Mouse (Mus musculus) midbrain, embryonic 11.5 days (tissue): ENCODE measurements around the gene Skap1. TPM values are rescaled to one million over a fixed set of nuclear protein-coding genes. Genes with fewer than 3 reads are reported as not detected.

Experiments used
- ATAC-seq: fragments of 200-750 bp; cut with Nextera tagmentation; 2 replicates; pipeline ENCODE4 v1.8.0; 2017; ENCODE audit warnings: moderate TSS enrichment, moderate library complexity; ENCODE audit not compliant: low FRiP score
- DNase-seq: peaks from one replicate; pipeline ENCODE4 v3.0.0; 2015; ENCODE audit warnings: low spot score; ENCODE audit errors: missing footprints
- H3K27ac ChIP-seq: fragments of 300-500 bp; sonication (generic); 2 replicates; pipeline ENCODE4 v1.5.1; 2014; ENCODE audit warnings: low read depth, low read length
- H3K27me3 ChIP-seq: fragments of 300-500 bp; sonication (generic); 2 replicates; pipeline ENCODE4 v1.6.1; 2014; ENCODE audit warnings: mild to moderate bottlenecking, low read length, moderate library complexity, mixed read lengths; ENCODE audit not compliant: control insufficient read depth, insufficient read depth
- H3K36me3 ChIP-seq: fragments of 300-500 bp; sonication (generic); 2 replicates; pipeline ENCODE4 v1.6.1; 2014; ENCODE audit warnings: mild to moderate bottlenecking, low read length, moderate library complexity, mixed read lengths; ENCODE audit not compliant: control insufficient read depth, insufficient read depth
- H3K4me1 ChIP-seq: fragments of 300-500 bp; sonication (generic); 2 replicates; pipeline ENCODE4 v1.6.1; 2014; ENCODE audit warnings: low read length; ENCODE audit not compliant: control insufficient read depth, insufficient read depth
- H3K4me2 ChIP-seq: fragments of 300-500 bp; sonication (generic); 2 replicates; pipeline ENCODE4 v1.6.1; 2014; ENCODE audit warnings: mild to moderate bottlenecking, moderate library complexity
- H3K4me3 ChIP-seq: fragments of 300-500 bp; sonication (generic); 2 replicates; pipeline ENCODE4 v1.5.1; 2014; ENCODE audit warnings: low read depth, low read length
- H3K9ac ChIP-seq: fragments of 300-500 bp; sonication (generic); 2 replicates; pipeline ENCODE4 v1.6.1; 2014; ENCODE audit warnings: low read length
- H3K9me3 ChIP-seq: fragments of 300-500 bp; sonication (generic); 2 replicates; pipeline ENCODE4 v1.6.1; 2016; ENCODE audit warnings: low read length; ENCODE audit not compliant: control insufficient read depth
- WGBS: fragments of 180-500 bp; shearing (Covaris S2); extraction: QIAGEN DNeasy Blood & Tissue Kit; methylation state at CpG from one replicate; pipeline ENCODE4 v1.1.7; 2014; 5-methylcytosine and 5-hydroxymethylcytosine counted together
- polyA plus RNA-seq: library from polyadenylated mRNA; unstranded; fragments of >200 nt; fragmentation: Nextera tagmentation; extraction: Ambion mirVana; gene quantifications from 2 replicates; pipeline ENCODE4 v1.2.1, GENCODE M21; 2014

Gene Skap1
- polyA plus RNA-seq, 1 experiment from 2014 or later = 1.3 TPM

DNA sequence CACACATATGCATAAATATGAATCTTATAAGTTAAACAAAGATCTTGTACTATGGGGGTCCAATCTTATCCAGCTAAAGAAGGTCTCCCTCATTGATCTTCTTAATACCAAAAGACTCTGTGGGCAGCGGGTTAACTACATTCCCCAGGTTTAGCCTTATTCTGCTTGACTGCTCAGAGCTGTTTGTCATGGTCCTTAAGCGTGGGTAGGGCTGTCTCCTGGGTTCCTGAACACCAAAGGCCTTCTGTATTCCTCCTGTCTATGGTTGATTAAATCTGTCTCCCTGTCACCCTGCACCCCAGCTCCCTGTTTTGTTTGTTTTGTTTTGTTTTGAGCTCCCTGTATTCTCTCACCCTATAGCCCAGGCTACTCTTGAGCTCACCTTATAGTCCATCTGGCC lies 264.2 kb downstream of the Skap1 start:
- H3K27me3 ChIP-seq = no peaks in the 10 kb centered on the region
- H3K9ac ChIP-seq = no peak overlapping the region
- DNase-seq (no peak), ATAC-seq (no peak)
- no peak overlapping the region for H3K27ac ChIP-seq
- no peaks in the 10 kb centered on the region for H3K36me3 ChIP-seq
- WGBS = 26% methylated on average over 2 of the region's 2 CpGs
- H3K9me3 ChIP-seq = no peaks in the 10 kb centered on the region
- no peak overlapping the region for H3K4me3 ChIP-seq
- no peak overlapping the region for H3K4me2 ChIP-seq
- peaks cover 28% of the 10 kb centered on the region for H3K4me1 ChIP-seq

DNA sequence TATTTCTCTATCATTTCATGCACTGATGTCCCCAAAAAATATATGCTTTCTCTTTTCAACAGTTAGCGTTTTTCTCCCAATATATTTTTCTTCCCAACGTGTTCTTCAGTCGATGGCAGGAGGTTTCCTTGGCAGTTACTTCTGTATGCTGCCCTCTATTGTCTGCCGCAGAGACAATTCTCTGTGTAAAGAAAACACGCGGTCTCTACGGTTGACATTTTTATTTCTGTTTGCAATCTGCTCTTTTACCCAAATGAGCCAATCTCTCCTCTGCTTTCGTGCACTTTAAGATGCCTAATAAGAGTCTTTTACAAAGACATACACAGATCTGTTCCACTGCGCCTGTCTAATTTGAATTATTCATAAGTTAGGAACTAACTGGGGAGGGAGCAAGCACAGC lies 265.1 kb downstream of the Skap1 start:
- H3K9me3 ChIP-seq = no peaks in the 10 kb centered on the region
- H3K4me1 ChIP-seq = peaks cover 29% of the 10 kb centered on the region
- no peak for ATAC-seq
- no peak for DNase-seq
- H3K36me3 ChIP-seq = no peaks in the 10 kb centered on the region
- no peaks in the 10 kb centered on the region for H3K27me3 ChIP-seq
- no peak overlapping the region for H3K4me3 ChIP-seq
- H3K9ac ChIP-seq = no peak overlapping the region
- WGBS = 35% methylated on average over 9 of the region's 9 CpGs
- H3K27ac ChIP-seq = peak overlapping the region; percentile 48; the same call in 1 of the 2 replicates
- peak overlapping the region; percentile 19; the same call in 1 of the 2 replicates for H3K4me2 ChIP-seq

DNA sequence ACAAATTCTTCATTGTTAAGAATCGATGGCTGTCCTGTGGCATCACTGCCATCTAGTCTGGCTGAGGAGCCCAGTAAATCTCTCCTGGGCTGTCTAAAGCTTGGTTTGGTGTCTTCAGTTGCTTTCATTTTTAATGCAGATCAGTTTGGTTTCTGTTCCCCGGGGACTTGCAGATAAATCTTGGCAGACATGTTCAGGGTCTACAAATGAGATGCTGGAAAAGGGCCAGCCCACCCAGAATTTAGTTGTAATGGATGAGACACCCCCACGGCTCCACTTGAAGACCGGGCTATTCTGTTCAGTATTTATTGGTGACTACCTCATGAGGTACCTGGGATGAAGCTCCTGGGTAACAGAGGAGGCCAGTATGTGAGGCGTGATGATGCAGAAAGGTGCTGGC lies 265.9 kb downstream of the Skap1 start:
- Histone ChIP-seq H3K4me3 (no peak overlapping the region), H3K4me2 (no peak overlapping the region), H3K4me1 (peaks cover 29% of the 10 kb centered on the region), H3K27ac (peak overlapping the region; percentile 48), H3K27me3 (no peaks in the 10 kb centered on the region), H3K9ac (no peak overlapping the region), H3K9me3 (no peaks in the 10 kb centered on the region), H3K36me3 (no peaks in the 10 kb centered on the region)
- ATAC-seq (no peak), DNase-seq (no peak)
- 58% methylated on average over 5 of the region's 5 CpGs for WGBS

DNA sequence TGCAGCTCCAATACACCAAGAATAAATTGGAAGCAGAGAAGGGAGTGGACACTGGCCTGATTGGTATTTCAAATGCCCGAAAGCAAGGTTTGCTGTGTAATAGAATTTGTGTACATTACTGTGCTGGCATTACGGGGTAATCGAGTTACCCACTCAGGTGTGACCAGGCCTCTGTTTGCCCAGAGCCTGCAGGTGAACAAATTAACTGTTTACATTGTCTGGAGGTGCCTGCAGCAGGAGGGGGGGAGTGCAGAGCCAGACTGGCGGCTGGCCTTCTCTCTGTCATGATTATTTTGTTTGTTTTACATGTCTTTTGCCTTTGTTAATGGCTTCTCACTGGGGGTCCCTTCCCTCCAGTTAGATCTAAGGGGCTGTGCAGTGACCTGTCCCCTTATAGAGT lies 268.3 kb downstream of the Skap1 start:
- H3K9ac ChIP-seq = no peak overlapping the region
- H3K4me3 ChIP-seq = no peak overlapping the region
- 30% methylated on average over 4 of the region's 4 CpGs for WGBS
- ATAC-seq = no peak
- H3K4me1 ChIP-seq = peaks cover 31% of the 10 kb centered on the region
- H3K27ac ChIP-seq = peak overlapping the region; percentile 5; the same call in 1 of the 2 replicates
- H3K4me2 ChIP-seq = no peak overlapping the region
- no peaks in the 10 kb centered on the region for H3K9me3 ChIP-seq
- 0 out of 2 replicates have a peak, but pooled peaks cover 4% of the 10 kb centered on the region for H3K27me3 ChIP-seq
- DNase-seq = no peak
- H3K36me3 ChIP-seq = no peaks in the 10 kb centered on the region

DNA sequence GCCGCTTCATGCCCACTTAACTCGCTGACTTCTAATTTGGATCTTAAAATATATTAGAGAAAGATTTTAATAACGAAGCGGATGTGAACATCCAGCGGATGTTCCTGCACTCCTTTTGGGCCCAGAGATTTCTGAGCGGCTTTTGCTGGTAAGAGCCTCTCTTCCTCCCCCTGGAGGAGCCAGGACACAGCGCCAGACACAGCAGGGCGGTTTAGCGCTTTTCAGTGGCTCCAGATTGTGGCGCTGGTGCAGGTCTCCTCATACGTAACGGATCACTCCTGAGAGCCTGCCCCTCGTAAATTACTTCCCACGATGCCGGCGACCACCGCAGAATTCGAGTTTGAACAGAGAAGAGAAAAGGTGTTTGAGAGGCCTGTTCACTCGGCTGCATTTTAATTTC lies 271.5 kb downstream of the Skap1 start:
- Histone ChIP-seq H3K27me3 (0 out of 2 replicates have a peak, but pooled peaks cover 4% of the 10 kb centered on the region), H3K27ac (no peak overlapping the region), H3K4me2 (peak overlapping the region; percentile 27), H3K4me3 (peak overlapping the region; percentile 15; the same call in 1 of the 2 replicates), H3K36me3 (no peaks in the 10 kb centered on the region), H3K9me3 (no peaks in the 10 kb centered on the region), H3K9ac (peak overlapping the region; percentile 1; the same call in 1 of the 2 replicates), H3K4me1 (peaks cover 37% of the 10 kb centered on the region)
- peak; percentile 95 for DNase-seq
- WGBS = 2% methylated on average over 19 of the region's 19 CpGs
- ATAC-seq = peak; percentile 86

DNA sequence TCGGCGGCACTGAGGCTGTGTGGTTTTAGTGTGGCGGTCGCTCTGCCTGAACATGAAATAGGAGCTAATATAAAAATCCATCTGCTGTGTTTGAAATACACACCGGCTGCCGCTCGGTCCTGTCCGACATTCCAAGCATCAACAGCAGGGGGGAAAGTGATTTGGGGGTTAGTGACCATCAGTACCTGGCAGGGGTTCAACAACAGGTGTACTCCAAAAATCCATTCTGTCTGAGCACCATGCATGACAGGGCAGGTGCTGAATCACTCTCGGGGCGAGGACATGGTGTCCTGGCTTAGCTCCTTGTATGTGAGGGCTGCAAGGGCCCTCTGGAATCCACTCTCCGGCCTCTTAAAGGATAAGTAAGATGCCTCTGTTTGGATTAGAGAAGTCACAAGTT lies 272.0 kb downstream of the Skap1 start:
- no peaks in the 10 kb centered on the region for H3K36me3 ChIP-seq
- H3K27ac ChIP-seq = no peak overlapping the region
- peak overlapping the region; percentile 27 for H3K4me2 ChIP-seq
- H3K9me3 ChIP-seq = no peaks in the 10 kb centered on the region
- DNase-seq (no peak), ATAC-seq (peak; percentile 24; the same call in 1 of the 2 replicates)
- H3K9ac ChIP-seq = 0 out of 2 replicates have a peak overlapping the region, but pooled peaks have one; percentile 1
- 0 out of 2 replicates have a peak, but pooled peaks cover 4% of the 10 kb centered on the region for H3K27me3 ChIP-seq
- 16% methylated on average over 11 of the region's 11 CpGs for WGBS
- peaks cover 39% of the 10 kb centered on the region for H3K4me1 ChIP-seq
- peak overlapping the region; percentile 15; the same call in 1 of the 2 replicates for H3K4me3 ChIP-seq

DNA sequence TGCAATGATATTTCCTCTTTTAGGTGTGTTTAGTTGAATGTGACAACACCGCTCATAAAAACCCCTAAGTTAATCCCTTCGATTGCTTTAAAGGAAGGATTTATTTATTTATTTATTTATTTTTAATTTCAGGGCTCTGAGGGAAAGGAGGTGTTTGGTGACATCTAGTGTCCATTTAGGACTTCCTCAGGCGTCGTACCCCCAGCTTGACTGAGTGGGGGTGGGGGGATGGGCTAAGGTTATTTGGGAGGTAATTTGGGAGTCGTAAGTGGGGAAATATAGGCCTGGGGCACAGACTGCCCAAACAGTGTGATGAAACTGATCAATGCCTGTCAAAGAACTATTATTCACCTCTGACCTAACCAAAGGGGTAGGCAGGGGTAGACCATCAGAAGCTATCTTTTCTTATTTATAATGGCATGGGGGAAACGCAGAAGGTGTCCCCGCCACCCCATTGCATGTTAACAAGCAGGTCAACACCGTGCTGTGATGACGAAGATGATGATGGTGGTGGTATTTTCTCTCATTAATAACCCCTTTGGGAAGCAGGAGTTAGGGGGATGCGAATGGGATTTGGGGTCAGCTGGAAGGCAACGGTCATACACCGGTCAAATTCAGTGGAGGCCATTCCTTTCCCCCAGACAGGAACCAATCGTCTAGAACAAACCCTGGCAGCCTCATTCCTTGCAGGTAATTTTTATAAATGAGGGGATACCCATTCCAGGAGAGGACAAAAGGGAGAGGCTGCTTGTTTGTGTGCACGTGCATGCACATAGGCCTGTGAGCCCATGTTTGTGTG lies 273.5 kb downstream of the Skap1 start:
- H3K9me3 ChIP-seq = no peaks in the 10 kb centered on the region
- no peak for ATAC-seq
- H3K27me3 ChIP-seq = 0 out of 2 replicates have a peak, but pooled peaks cover 4% of the 10 kb centered on the region
- no peak overlapping the region for H3K9ac ChIP-seq
- H3K4me1 ChIP-seq = peaks cover 47% of the 10 kb centered on the region
- DNase-seq = no peak
- no peak overlapping the region; the same call in 1 of the 2 replicates for H3K27ac ChIP-seq
- no peak overlapping the region for H3K4me2 ChIP-seq
- no peak overlapping the region for H3K4me3 ChIP-seq
- no peaks in the 10 kb centered on the region for H3K36me3 ChIP-seq
- WGBS = 68% methylated on average over 14 of the region's 14 CpGs

DNA sequence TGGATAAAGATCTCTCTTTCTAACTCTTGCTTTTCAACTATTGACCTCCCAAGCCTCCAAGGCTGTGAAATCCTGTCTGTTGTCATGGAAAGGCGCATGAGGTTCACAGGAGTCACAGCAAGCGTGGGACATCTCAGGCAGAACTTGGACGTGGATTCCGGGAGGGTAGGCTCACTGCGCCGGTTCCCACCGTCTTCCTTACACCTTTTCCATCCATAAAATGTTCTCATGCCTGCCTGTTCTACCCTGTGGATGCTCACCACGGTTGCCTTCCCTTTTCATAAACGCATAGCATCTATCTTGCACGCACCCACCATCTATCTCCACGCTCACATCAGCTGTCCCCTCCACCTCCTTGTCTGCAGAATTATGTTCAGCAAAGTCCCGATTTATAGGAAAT lies 276.4 kb downstream of the Skap1 start:
- Histone ChIP-seq H3K4me3 (no peak overlapping the region), H3K27ac (peak overlapping the region; percentile 79), H3K9ac (no peak overlapping the region), H3K27me3 (0 out of 2 replicates have a peak, but pooled peaks cover 4% of the 10 kb centered on the region), H3K4me1 (peaks cover 45% of the 10 kb centered on the region), H3K36me3 (no peaks in the 10 kb centered on the region), H3K9me3 (no peaks in the 10 kb centered on the region), H3K4me2 (peak overlapping the region; percentile 25)
- 48% methylated on average over 12 of the region's 12 CpGs for WGBS
- DNase-seq = peak; percentile 90
- ATAC-seq = no peak

DNA sequence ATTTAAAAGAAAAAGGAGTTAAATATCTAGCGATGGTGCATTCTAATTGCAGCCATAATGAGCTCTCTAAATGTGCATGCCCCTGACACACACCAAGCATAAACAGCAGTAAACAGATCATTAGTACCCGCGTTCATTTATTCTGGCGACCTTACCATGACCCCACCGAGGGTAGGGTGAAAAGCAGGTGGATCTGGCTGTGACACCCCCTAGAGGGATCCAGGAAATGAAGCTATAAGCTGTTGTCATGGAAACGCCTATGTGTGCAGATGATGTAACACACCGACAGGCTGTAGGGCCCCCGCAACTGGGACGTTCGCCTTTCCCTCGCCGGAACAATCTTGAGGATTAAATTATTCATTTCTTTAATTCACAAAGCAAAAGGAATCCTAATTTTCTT lies 277.6 kb downstream of the Skap1 start:
- Histone ChIP-seq H3K9me3 (no peaks in the 10 kb centered on the region), H3K4me1 (peaks cover 44% of the 10 kb centered on the region), H3K4me3 (no peak overlapping the region), H3K27me3 (no peaks in the 10 kb centered on the region), H3K9ac (peak overlapping the region; percentile 18; the same call in 1 of the 2 replicates), H3K4me2 (peak overlapping the region; percentile 33), H3K36me3 (no peaks in the 10 kb centered on the region), H3K27ac (peak overlapping the region; percentile 62)
- peak; percentile 90 for DNase-seq
- WGBS = 12% methylated on average over 12 of the region's 12 CpGs
- ATAC-seq = peak; percentile 71
